Mouse (Mus musculus) pancreas, adult 10 weeks (tissue): ENCODE results near the gene Gm10944. TPM values are rescaled to one million over a fixed set of nuclear protein-coding genes. Genes with fewer than 3 reads are reported as not detected.

ENCODE experiments used
- polyA plus RNA-seq: library from polyadenylated mRNA; stranded (reverse); fragments of 350-450 nt; fragmentation: Illumina TruSeq; extraction: RNeasy Lipid Tissue Mini Kit (QIAGEN cat#74804); gene quantifications from one replicate; pipeline ENCODE4 v1.2.3, GENCODE M21; 2015; ENCODE audit warnings: low read depth, low replicate concordance; ENCODE audit not compliant: insufficient read depth

Gm10944 gene
- polyA plus RNA-seq, result not detected

GRCm38 (mm10) chr10:10681048-10681447 is at the start of gene Gm10944:
Gene Gm10944, plus strand, starts transcription at chr10:10681348.

Other genes with a start within 250 kb of the Gm10944 start
- 1.1 TPM for gene Adgb, start 209.0 kb upstream of the Gm10944 start, polyA plus RNA-seq
- gene Rab32, start 123.1 kb upstream of the Gm10944 start, polyA plus RNA-seq, result 4.5 TPM